In genomic region chr5:130221760-130222145, GRCm38 (mm10) we compare ENCODE assay signal across 8 mouse cellular contexts. TPM values are rescaled to one million over a fixed set of nuclear protein-coding genes. Genes with fewer than 3 reads are reported as not detected.
DNase-seq lines count a peak whose midpoint lies in the region; ATAC-seq lines count a peak whose summit lies in the region.

No protein-coding gene starts in this region.

- no peaks in the 10 kb centered on the region; the same call in 1 of the 2 replicates for H3K9me3 ChIP-seq in kidney, embryonic 14.5 days (ENCODE audit: control insufficient read depth, low read length)

- H3K4me1 ChIP-seq in kidney, embryonic 14.5 days (ENCODE audit: control insufficient read depth, insufficient read depth, low read length): peaks cover 16% of the 10 kb centered on the region

- H3K27me3 ChIP-seq in kidney, embryonic 14.5 days (ENCODE audit: control insufficient read depth, insufficient read depth, low read length): no peaks in the 10 kb centered on the region

- peak overlapping the region; percentile 61; the same call in 1 of the 2 replicates for H3K27ac ChIP-seq in kidney, embryonic 14.5 days (ENCODE audit: low read depth, low read length)

- peak overlapping the region; percentile 63 for H3K4me2 ChIP-seq in kidney, embryonic 14.5 days (replicated peaks; ENCODE audit: low read depth, low read length)

- DNase-seq in kidney, adult 18-20 months: no peak
- no peak for DNase-seq in yolk sac, embryonic 10.5 days (ENCODE audit: low spot score)
- DNase-seq in cerebellum, postnatal 14 days: no peak
- no peak for DNase-seq in layer of hippocampus, adult 8-10 months (ENCODE audit: low spot score in 2 of 2)

- peak overlapping the region; percentile 99 for H3K4me3 ChIP-seq in kidney, embryonic 14.5 days (ENCODE audit: low read length)

- no peaks in the 10 kb centered on the region; the same call in 1 of the 2 replicates for H3K36me3 ChIP-seq in kidney, embryonic 14.5 days (ENCODE audit: control insufficient read depth, insufficient read depth, low read length)

- WGBS in kidney, embryonic 14.5 days: under 1% methylated on average over 10 of the region's 10 CpGs

- H3K9ac ChIP-seq in kidney, embryonic 14.5 days (ENCODE audit: low read depth, low read length): peak overlapping the region; percentile 97

- ATAC-seq in kidney, embryonic 14.5 days (ENCODE audit: low FRiP score, low TSS enrichment): peak; percentile 38
- ATAC-seq in activated CD4-positive, CD25-positive, alpha-beta regulatory T cell, adult 4 months: peak; percentile 18
- ATAC-seq in hematopoietic stem cell, adult 5-6 weeks (replicated peaks in 1 of 2; ENCODE audit: insufficient read depth in 1 of 2, low FRiP score in 2 of 2, low TSS enrichment in 1 of 2, low read depth in 1 of 2, poor library complexity in 2 of 2, severe bottlenecking in 2 of 2): peak; percentile 35 to 41; a peak in 3 of 4 replicates
- ATAC-seq in megakaryocyte, adult 5-6 weeks (ENCODE audit: poor library complexity, severe bottlenecking): peak; percentile 12

RNA-seq across cellular contexts. Expression of gene Tmem248, which starts 4.9 kb away (rescaled TPM):
- polyA plus RNA-seq in kidney, embryonic 14.5 days (2014; fragmentation: Nextera tagmentation; extraction: Ambion mirVana): 42.2 and 45.9 TPM in 2 replicates
- 10 to 100 TPM; 13.8 to 15.1 TPM for polyA plus RNA-seq in activated CD4-positive, CD25-positive, alpha-beta regulatory T cell, adult 4 months (2017; shearing (Covaris generic))
- total RNA-seq in hematopoietic stem cell, adult 5-6 weeks (2017): 40.9 and 43.5 TPM in 2 replicates
- 33.7 and 36.5 TPM in 2 replicates for total RNA-seq in megakaryocyte, adult 5-6 weeks (2015)
- 35.1 and 38.1 TPM in 2 replicates for total RNA-seq in megakaryocyte, adult 5-6 weeks (2017)
- total RNA-seq in layer of hippocampus, adult 8-10 months (2022): 10 to 100 TPM; 40.7 to 43.8 (median 41.8) TPM

RNA-seq across cellular contexts. Expression of gene Sbds, which starts 33.6 kb away (rescaled TPM):
- polyA plus RNA-seq in kidney, embryonic 14.5 days (2014; fragmentation: Nextera tagmentation; extraction: Ambion mirVana): 55.4 and 77.5 TPM in 2 replicates
- polyA plus RNA-seq in activated CD4-positive, CD25-positive, alpha-beta regulatory T cell, adult 4 months (2017; shearing (Covaris generic)): 100 to 1,000 TPM; 102 to 134 TPM
- 86.6 and 133 TPM in 2 replicates for total RNA-seq in hematopoietic stem cell, adult 5-6 weeks (2017)
- total RNA-seq in megakaryocyte, adult 5-6 weeks (2015): 31.0 and 35.4 TPM in 2 replicates
- total RNA-seq in megakaryocyte, adult 5-6 weeks (2017): 58.1 and 62.2 TPM in 2 replicates
- 10 to 100 TPM; 74.0 to 79.4 (median 77.6) TPM for total RNA-seq in layer of hippocampus, adult 8-10 months (2022)

RNA-seq across cellular contexts. Expression of gene Tyw1, which starts 33.7 kb away (rescaled TPM):
- polyA plus RNA-seq in kidney, embryonic 14.5 days (2014; fragmentation: Nextera tagmentation; extraction: Ambion mirVana): 18.3 and 30.2 TPM in 2 replicates
- polyA plus RNA-seq in activated CD4-positive, CD25-positive, alpha-beta regulatory T cell, adult 4 months (2017; shearing (Covaris generic)): 10 to 100 TPM; 31.6 to 36.5 TPM
- total RNA-seq in hematopoietic stem cell, adult 5-6 weeks (2017): 40.5 and 53.1 TPM in 2 replicates
- total RNA-seq in megakaryocyte, adult 5-6 weeks (2015): 10.1 and 11.1 TPM in 2 replicates
- 24.0 and 24.4 TPM in 2 replicates for total RNA-seq in megakaryocyte, adult 5-6 weeks (2017)
- 10 to 100 TPM; 15.4 to 19.8 (median 16.6) TPM for total RNA-seq in layer of hippocampus, adult 8-10 months (2022)

RNA-seq across cellular contexts. Expression of gene Rabgef1, which starts 50.2 kb away (rescaled TPM):
- polyA plus RNA-seq in kidney, embryonic 14.5 days (2014; fragmentation: Nextera tagmentation; extraction: Ambion mirVana): 21.0 and 26.7 TPM in 2 replicates
- 10 to 100 TPM; 21.4 to 32.6 TPM for polyA plus RNA-seq in activated CD4-positive, CD25-positive, alpha-beta regulatory T cell, adult 4 months (2017; shearing (Covaris generic))
- 35.6 and 47.9 TPM in 2 replicates for total RNA-seq in hematopoietic stem cell, adult 5-6 weeks (2017)
- 16.8 and 19.0 TPM in 2 replicates for total RNA-seq in megakaryocyte, adult 5-6 weeks (2015)
- total RNA-seq in megakaryocyte, adult 5-6 weeks (2017): 19.9 and 22.2 TPM in 2 replicates
- 10 to 100 TPM; 48.9 to 51.9 (median 49.3) TPM for total RNA-seq in layer of hippocampus, adult 8-10 months (2022)
